Mouse (Mus musculus): ENCODE measurements around the gene Strbp. TPM values are rescaled to one million over a fixed set of nuclear protein-coding genes. Genes with fewer than 3 reads are reported as not detected.

Strbp gene
- total and polyA plus RNA-seq, 3 experiments: 38.4 to 61.8 (median 48.5) TPM

- dilution Hi-C loops (cut with MboI; ENCODE audit: extremely low pct_ligation_motif_present, extremely low pct_unique_long_range_greater_than_20kb, low sequenced_read_pairs) (no loop called here), in situ Hi-C loops (cut with MboI; ENCODE audit: low pct_ligation_motif_present, low pct_unique_long_range_greater_than_20kb, low sequenced_read_pairs) (no loop called here)
- no peak for DNase-seq (ENCODE audit: extremely low read depth)
- TF ChIP-seq NRF1 (IDR thresholded peaks at IDR 0.05; ENCODE audit: low read depth, low read length) (no peak), ZMIZ1 (IDR thresholded peaks at IDR 0.05; ENCODE audit: low read depth, low read length) (no peak), CTCF (conservative IDR thresholded peaks at IDR 0.05 in 1 of 2, IDR thresholded peaks at IDR 0.05 in 1 of 2; ENCODE audit: low read depth in 2 of 2, low read length in 2 of 2) (peak; percentile 25 to 36; a peak in 3 of 4 replicates), RAD21 (IDR thresholded peaks at IDR 0.05; ENCODE audit: low read depth, low read length) (peak; percentile 2; the same call in 1 of the 2 replicates), SMC3 (IDR thresholded peaks at IDR 0.05; ENCODE audit: low read depth, low read length) (peak; percentile 8; the same call in 1 of the 2 replicates)
- peaks cover 13% of the 10 kb centered on the region for H3K79me2 ChIP-seq (replicated peaks; ENCODE audit: control insufficient read depth, extremely low read depth, insufficient read depth, poor library complexity, severe bottlenecking)
- H3K4me3 ChIP-seq (replicated peaks in 1 of 3; ENCODE audit: low read depth in 2 of 3, low read length in 2 of 3, poor library complexity in 1 of 3): no peak overlapping the region
- no peak overlapping the region for H3K27ac ChIP-seq (ENCODE audit: insufficient read depth, low read depth)
- no peaks in the 10 kb centered on the region for H3K27me3 ChIP-seq (replicated peaks)
- H3K36me3 ChIP-seq (replicated peaks in 1 of 2; ENCODE audit: control insufficient read depth in 1 of 2, insufficient read depth in 1 of 2, low read length in 1 of 2): peaks cover 0 to 3% of the 10 kb centered on the region in 2 experiments
- no peak overlapping the region for H3K4me2 ChIP-seq (ENCODE audit: insufficient read depth, low read depth, poor library complexity, severe bottlenecking)
- no peak overlapping the region for H3K9ac ChIP-seq (ENCODE audit: insufficient read depth, low read depth)
- H3K9me3 ChIP-seq (replicated peaks; ENCODE audit: low read length): no peaks in the 10 kb centered on the region
- H3K4me1 ChIP-seq (ENCODE audit: control insufficient read depth in 1 of 2, insufficient read depth in 2 of 2): no peaks in the 10 kb centered on the region; a peak in 1 of 4 replicates
Observed at GRCm38 (mm10) chr2:37460707-37461106, 243.0 kb downstream of the Strbp start.

GRCm38 (mm10) chr2:37452376-37452760, 251.3 kb downstream of the Strbp start:
- peaks cover 39% of the 10 kb centered on the region for H3K79me2 ChIP-seq (replicated peaks; ENCODE audit: control insufficient read depth, extremely low read depth, insufficient read depth, poor library complexity, severe bottlenecking)
- peak overlapping the region; percentile 72 to 77 (median 75) for H3K4me3 ChIP-seq (replicated peaks in 1 of 3; ENCODE audit: low read depth in 2 of 3, low read length in 2 of 3, poor library complexity in 1 of 3)
- H3K36me3 ChIP-seq (replicated peaks in 1 of 2; ENCODE audit: control insufficient read depth in 1 of 2, insufficient read depth in 1 of 2, low read length in 1 of 2): peaks cover 0 to 10% of the 10 kb centered on the region in 2 experiments
- no peaks in the 10 kb centered on the region for H3K9me3 ChIP-seq (replicated peaks; ENCODE audit: low read length)
- H3K4me1 ChIP-seq (ENCODE audit: control insufficient read depth in 1 of 2, insufficient read depth in 2 of 2): peaks cover 0 to 16% of the 10 kb centered on the region in 2 experiments; a peak in 2 of 4 replicates
- no peak for TF ChIP-seq ZMIZ1 (IDR thresholded peaks at IDR 0.05; ENCODE audit: low read depth, low read length)
- dilution Hi-C loops (cut with MboI; ENCODE audit: extremely low pct_ligation_motif_present, extremely low pct_unique_long_range_greater_than_20kb, low sequenced_read_pairs) (no loop called here), in situ Hi-C loops (cut with MboI; ENCODE audit: low pct_ligation_motif_present, low pct_unique_long_range_greater_than_20kb, low sequenced_read_pairs) (no loop called here)
- H3K4me2 ChIP-seq (ENCODE audit: insufficient read depth, low read depth, poor library complexity, severe bottlenecking): peak overlapping the region; percentile 83
- H3K9ac ChIP-seq (ENCODE audit: insufficient read depth, low read depth): peak overlapping the region; percentile 96
- no peak overlapping the region for H3K27ac ChIP-seq (ENCODE audit: insufficient read depth, low read depth)
- H3K27me3 ChIP-seq (replicated peaks): no peaks in the 10 kb centered on the region
- no peak for DNase-seq (ENCODE audit: extremely low read depth)

DNA sequence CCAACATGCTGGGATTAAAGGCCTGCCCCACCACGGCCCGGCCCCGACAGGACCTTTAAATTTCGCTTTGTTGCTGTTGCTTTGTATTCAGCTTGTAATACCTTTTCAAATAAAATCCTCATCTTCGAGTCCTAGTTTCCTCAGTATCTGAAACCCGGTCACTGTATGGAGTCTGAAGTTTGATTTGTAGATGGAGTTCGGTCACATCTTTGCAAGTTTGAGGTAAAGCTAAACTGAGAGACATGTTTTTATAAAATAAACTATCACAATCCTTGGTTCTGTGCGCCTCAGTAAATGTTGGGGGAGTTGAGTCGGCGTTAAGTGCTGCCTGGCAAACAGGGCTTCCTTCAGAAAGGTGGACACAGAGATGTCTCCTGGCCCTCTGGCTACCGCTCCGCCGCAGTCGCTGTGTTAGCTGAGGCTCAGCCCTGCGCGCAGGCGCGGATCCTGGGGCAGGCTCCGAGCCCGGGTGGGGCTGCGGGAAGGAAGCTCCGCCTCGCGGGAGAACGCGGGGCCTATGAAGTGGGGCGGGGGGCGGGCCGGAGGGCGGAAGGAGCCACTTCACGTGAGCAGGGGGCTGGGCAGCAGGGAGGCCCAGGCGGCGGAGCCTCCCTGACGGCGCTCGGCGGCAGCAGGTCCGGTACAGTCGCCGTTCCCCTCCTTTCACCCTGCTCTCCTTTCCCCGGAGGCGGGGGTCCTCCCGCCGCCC, 251.8 kb downstream of the Strbp start:
- Histone ChIP-seq H3K4me3 (replicated peaks in 1 of 3; ENCODE audit: low read depth in 2 of 3, low read length in 2 of 3, poor library complexity in 1 of 3) (peak overlapping the region; percentile 72 to 77 (median 75)), H3K79me2 (replicated peaks; ENCODE audit: control insufficient read depth, extremely low read depth, insufficient read depth, poor library complexity, severe bottlenecking) (peaks cover 42% of the 10 kb centered on the region), H3K36me3 (replicated peaks in 1 of 2; ENCODE audit: control insufficient read depth in 1 of 2, insufficient read depth in 1 of 2, low read length in 1 of 2) (peaks cover 0 to 13% of the 10 kb centered on the region in 2 experiments), H3K4me2 (ENCODE audit: insufficient read depth, low read depth, poor library complexity, severe bottlenecking) (peak overlapping the region; percentile 67), H3K4me1 (ENCODE audit: control insufficient read depth in 1 of 2, insufficient read depth in 2 of 2) (peaks cover 0 to 16% of the 10 kb centered on the region in 2 experiments; a peak in 2 of 4 replicates), H3K27ac (ENCODE audit: insufficient read depth, low read depth) (no peak overlapping the region), H3K27me3 (replicated peaks) (no peaks in the 10 kb centered on the region), H3K9me3 (replicated peaks; ENCODE audit: low read length) (no peaks in the 10 kb centered on the region), H3K9ac (ENCODE audit: insufficient read depth, low read depth) (peak overlapping the region; percentile 96)
- in situ Hi-C loops (cut with MboI; ENCODE audit: low pct_ligation_motif_present, low pct_unique_long_range_greater_than_20kb, low sequenced_read_pairs): no loop called here
- peak; percentile 93 for DNase-seq (ENCODE audit: extremely low read depth)
- dilution Hi-C loops (cut with MboI; ENCODE audit: extremely low pct_ligation_motif_present, extremely low pct_unique_long_range_greater_than_20kb, low sequenced_read_pairs): no loop called here
- no peak for TF ChIP-seq ZKSCAN1 (IDR thresholded peaks at IDR 0.05; ENCODE audit: borderline replicate concordance, low read depth, low read length)
- no peak for TF ChIP-seq CTCF (conservative IDR thresholded peaks at IDR 0.05 in 1 of 2, IDR thresholded peaks at IDR 0.05 in 1 of 2; ENCODE audit: low read depth in 2 of 2, low read length in 2 of 2)
- peak; percentile 55; the same call in 1 of the 2 replicates for TF ChIP-seq MXI1 (IDR thresholded peaks at IDR 0.05; ENCODE audit: low read depth, low read length)
- TF ChIP-seq NELFE (IDR thresholded peaks at IDR 0.05; ENCODE audit: low read depth, low read length): peak; percentile 88
- TF ChIP-seq CHD2 (IDR thresholded peaks at IDR 0.05; ENCODE audit: low read length): peak; percentile 83
- peak; percentile 68 for TF ChIP-seq MAZ (IDR thresholded peaks at IDR 0.05; ENCODE audit: low read depth, low read length)
- no peak for TF ChIP-seq ZC3H11A (IDR thresholded peaks at IDR 0.05; ENCODE audit: low read depth, low read length)
- TF ChIP-seq MAX (IDR thresholded peaks at IDR 0.05; ENCODE audit: low read length): peak; percentile 55; the same call in 1 of the 2 replicates
- TF ChIP-seq ETS1 (conservative IDR thresholded peaks at IDR 0.05; ENCODE audit: low read depth, low read length): peak; percentile 19; the same call in 1 of the 2 replicates
- TF ChIP-seq TBP (conservative IDR thresholded peaks at IDR 0.05; ENCODE audit: low read depth, low read length): no peak
- no peak; the same call in 1 of the 2 replicates for TF ChIP-seq RCOR1 (conservative IDR thresholded peaks at IDR 0.05; ENCODE audit: low read depth, low read length)
- TF ChIP-seq USF1 (IDR thresholded peaks at IDR 0.05; ENCODE audit: low read depth, low read length): peak; percentile 84
- peak; percentile 80 for TF ChIP-seq SIN3A (IDR thresholded peaks at IDR 0.05; ENCODE audit: low read length)
- no peak for TF ChIP-seq E2F4 (IDR thresholded peaks at IDR 0.05; ENCODE audit: insufficient replicate concordance, low read depth, low read length)
- TF ChIP-seq GABPA (IDR thresholded peaks at IDR 0.05; ENCODE audit: insufficient replicate concordance, low read depth, low read length): no peak
- no peak for TF ChIP-seq JUN (IDR thresholded peaks at IDR 0.05; ENCODE audit: insufficient read depth, low read depth, low read length)
- TF ChIP-seq TCF12 (IDR thresholded peaks at IDR 0.05; ENCODE audit: low read depth, low read length): peak; percentile 69
- TF ChIP-seq BHLHE40 (IDR thresholded peaks at IDR 0.05; ENCODE audit: low read depth, low read length): peak; percentile 99
- TF ChIP-seq POLR2AphosphoS2 (IDR thresholded peaks at IDR 0.05; ENCODE audit: low read depth, low read length): peak; percentile 57; the same call in 1 of the 2 replicates

All from CH12.LX (cell line).